Mouse (Mus musculus) embryo, embryonic 10 days (tissue): ENCODE results near the gene Hopx.
"Not testable (repeated sequence)": the region's sequence is repeated elsewhere in the genome, so short reads cannot be mapped to it uniquely, and the experiment has no call there.

ENCODE experiments used
- DNase-seq: peaks from one replicate; pipeline ENCODE4 v3.0.0-alpha.2; 2015; ENCODE audit warnings: low spot score

Gene Hopx

GRCm38 (mm10) chr5:77099997-77100380 is 14.9 kb downstream of the Hopx start:
- no peak for DNase-seq

- peak; percentile 71 for DNase-seq
These were observed 15.5 kb downstream of the Hopx start for GRCm38 (mm10) chr5:77099317-77099996.

GRCm38 (mm10) chr5:77098874-77099273 is 16.0 kb downstream of the Hopx start:
- no peak for DNase-seq

GRCm38 (mm10) chr5:77097686-77098085 is 17.2 kb downstream of the Hopx start:
- DNase-seq = peak; percentile 37

GRCm38 (mm10) chr5:77096194-77096593 is 18.7 kb downstream of the Hopx start:
- not testable (repeated sequence) for DNase-seq

- peak; percentile 66 for DNase-seq
These were observed 20.1 kb downstream of the Hopx start for GRCm38 (mm10) chr5:77094510-77095491.

- no peak for DNase-seq
These were observed 21.0 kb downstream of the Hopx start for GRCm38 (mm10) chr5:77093961-77094360.

- no peak for DNase-seq
These were observed 22.4 kb downstream of the Hopx start for GRCm38 (mm10) chr5:77092531-77092930.

GRCm38 (mm10) chr5:77091923-77092322 is 23.0 kb downstream of the Hopx start:
- DNase-seq = no peak

GRCm38 (mm10) chr5:77090521-77091096 is 24.3 kb downstream of the Hopx start:
- no peak for DNase-seq

- no peak for DNase-seq
These were observed 25.0 kb downstream of the Hopx start for GRCm38 (mm10) chr5:77089901-77090300.

GRCm38 (mm10) chr5:77089294-77089693 is 25.6 kb downstream of the Hopx start:
- peak; percentile 73 for DNase-seq

GRCm38 (mm10) chr5:77087122-77087521 is 27.8 kb downstream of the Hopx start:
- no peak for DNase-seq

- no peak for DNase-seq
These were observed 28.4 kb downstream of the Hopx start for GRCm38 (mm10) chr5:77086541-77086940.

GRCm38 (mm10) chr5:77085753-77086450 is 29.0 kb downstream of the Hopx start:
- no peak for DNase-seq

- DNase-seq = no peak
These were observed 30.5 kb downstream of the Hopx start for GRCm38 (mm10) chr5:77084418-77084817.

GRCm38 (mm10) chr5:77082735-77083134 is 32.2 kb downstream of the Hopx start:
- no peak for DNase-seq

GRCm38 (mm10) chr5:77080761-77081160 is 34.2 kb downstream of the Hopx start:
- no peak for DNase-seq

- DNase-seq = no peak
These were observed 39.0 kb downstream of the Hopx start for GRCm38 (mm10) chr5:77075951-77076350.

GRCm38 (mm10) chr5:77074914-77075313 is 40.0 kb downstream of the Hopx start:
- no peak for DNase-seq

- DNase-seq = no peak
These were observed 41.1 kb downstream of the Hopx start for GRCm38 (mm10) chr5:77073794-77074193.

- DNase-seq = peak; percentile 15
These were observed 43.3 kb downstream of the Hopx start for GRCm38 (mm10) chr5:77071626-77072025.
